Mouse (Mus musculus): ENCODE measurements around the gene Gm11937.

GRCm38 (mm10) chr11:99566530-99566929 is 43.5 kb downstream of the Gm11937 start, which contains the start of gene Krtap3-1:
- TF ChIP-seq POLR2A (IDR thresholded peaks at IDR 0.05; ENCODE audit: extremely low read depth, insufficient read depth, low read length) = no peak
- TF ChIP-seq CTCF (IDR thresholded peaks at IDR 0.05; ENCODE audit: extremely low read depth, insufficient read depth, low read length) = no peak

All from cortical plate, adult 2 months (tissue).